Mouse (Mus musculus) layer of hippocampus, postnatal 14 days (tissue): ENCODE measurements at regions not wholly inside any gene's neighbourhood (a gene's known extent, or its start where the extent isn't known, plus 50 kb on each side); places are given as distances from the start of the nearest gene placed in this dataset.

Experiments used
- DNase-seq, 2 experiments: peaks; one replicate each; pipeline ENCODE4 v3.0.0; 2021 to 2022; ENCODE audit warnings: low spot score in 2 of 2, mixed read lengths in 1 of 2

- peak in 1 of 2 experiments; percentile 3 for DNase-seq
These were observed 483.6 kb downstream of the Bckdhb start for GRCm38 (mm10) chr9:84408260-84409203.
